Mouse (Mus musculus): ENCODE data around the gene Hsdl1. TPM values are rescaled to one million over a fixed set of nuclear protein-coding genes. Genes with fewer than 3 reads are reported as not detected.

The Hsdl1 gene
- polyA plus RNA-seq (2011; ENCODE audit: insufficient read depth, insufficient read length, low read depth, missing spikeins), result 19.2 and 20.6 TPM in 2 replicates

GRCm38 (mm10) chr8:119574437-119575365, at the start of gene Hsdl1, which contains the start of gene Dnaaf1:
TSS of gene Hsdl1 (minus strand) at chr8:119575183.
TSS of gene Dnaaf1 (plus strand) at chr8:119575235.
- peak within 1 kb of the TSS; percentile 72 for H3K9ac ChIP-seq (ENCODE audit: low read depth, poor library complexity, severe bottlenecking)
- no peaks in the 10 kb centered on the region for H3K27me3 ChIP-seq (ENCODE audit: control insufficient read depth, insufficient read depth, low read length, poor library complexity, severe bottlenecking)
- H3K4me3 ChIP-seq (ENCODE audit: low read depth, low read length), result peak within 1 kb of the TSS; percentile 81
- H3K4me1 ChIP-seq (ENCODE audit: control insufficient read depth, insufficient read depth, low read length), result no peaks in the 10 kb centered on the region
- H3K9me3 ChIP-seq (replicated peaks; ENCODE audit: control insufficient read depth, insufficient read depth, low read length, poor library complexity, severe bottlenecking), result no peaks in the 10 kb centered on the region
- TF ChIP-seq EP300 (IDR thresholded peaks at IDR 0.05; ENCODE audit: insufficient read depth, low read depth, low read length), result 0 out of 2 replicates have a peak, but pooled peaks have one; percentile 63
- no peak for TF ChIP-seq CTCF (IDR thresholded peaks at IDR 0.05; ENCODE audit: low read depth, low read length)
- H3K27ac ChIP-seq (ENCODE audit: insufficient read depth, low read length), result no peak within 1 kb of the TSS
- no peaks in the 10 kb centered on the region for H3K36me3 ChIP-seq (ENCODE audit: control insufficient read depth, insufficient read depth, low read length, poor library complexity, severe bottlenecking)

- no peak overlapping the region for H3K4me3 ChIP-seq (ENCODE audit: low read depth, low read length)
- H3K27ac ChIP-seq (ENCODE audit: insufficient read depth, low read length), result no peak overlapping the region
- H3K9me3 ChIP-seq (replicated peaks; ENCODE audit: control insufficient read depth, insufficient read depth, low read length, poor library complexity, severe bottlenecking), result no peaks in the 10 kb centered on the region
- no peak overlapping the region for H3K9ac ChIP-seq (ENCODE audit: low read depth, poor library complexity, severe bottlenecking)
- no peaks in the 10 kb centered on the region for H3K27me3 ChIP-seq (ENCODE audit: control insufficient read depth, insufficient read depth, low read length, poor library complexity, severe bottlenecking)
- peaks cover 10% of the 10 kb centered on the region for H3K4me1 ChIP-seq (ENCODE audit: control insufficient read depth, insufficient read depth, low read length)
- no peaks in the 10 kb centered on the region for H3K36me3 ChIP-seq (ENCODE audit: control insufficient read depth, insufficient read depth, low read length, poor library complexity, severe bottlenecking)
- TF ChIP-seq POLR2A (IDR thresholded peaks at IDR 0.05; ENCODE audit: insufficient read depth, low read length) (no peak), EP300 (IDR thresholded peaks at IDR 0.05; ENCODE audit: insufficient read depth, low read depth, low read length) (no peak), CTCF (IDR thresholded peaks at IDR 0.05; ENCODE audit: low read depth, low read length) (no peak)
These were observed 48.8 kb upstream of the Hsdl1 start for GRCm38 (mm10) chr8:119623744-119624143.

GRCm38 (mm10) chr8:119623061-119623460, 48.1 kb upstream of the Hsdl1 start:
- TF ChIP-seq EP300 (IDR thresholded peaks at IDR 0.05; ENCODE audit: insufficient read depth, low read depth, low read length) (no peak), POLR2A (IDR thresholded peaks at IDR 0.05; ENCODE audit: insufficient read depth, low read length) (no peak), CTCF (IDR thresholded peaks at IDR 0.05; ENCODE audit: low read depth, low read length) (no peak)
- H3K36me3 ChIP-seq (ENCODE audit: control insufficient read depth, insufficient read depth, low read length, poor library complexity, severe bottlenecking), result no peaks in the 10 kb centered on the region
- no peak overlapping the region for H3K27ac ChIP-seq (ENCODE audit: insufficient read depth, low read length)
- H3K9me3 ChIP-seq (replicated peaks; ENCODE audit: control insufficient read depth, insufficient read depth, low read length, poor library complexity, severe bottlenecking), result no peaks in the 10 kb centered on the region
- no peaks in the 10 kb centered on the region for H3K27me3 ChIP-seq (ENCODE audit: control insufficient read depth, insufficient read depth, low read length, poor library complexity, severe bottlenecking)
- peaks cover 13% of the 10 kb centered on the region for H3K4me1 ChIP-seq (ENCODE audit: control insufficient read depth, insufficient read depth, low read length)
- no peak overlapping the region for H3K9ac ChIP-seq (ENCODE audit: low read depth, poor library complexity, severe bottlenecking)
- H3K4me3 ChIP-seq (ENCODE audit: low read depth, low read length), result no peak overlapping the region

GRCm38 (mm10) chr8:119622555-119622954, 47.6 kb upstream of the Hsdl1 start:
- Histone ChIP-seq H3K27me3 (ENCODE audit: control insufficient read depth, insufficient read depth, low read length, poor library complexity, severe bottlenecking) (no peaks in the 10 kb centered on the region), H3K4me3 (ENCODE audit: low read depth, low read length) (no peak overlapping the region), H3K9me3 (replicated peaks; ENCODE audit: control insufficient read depth, insufficient read depth, low read length, poor library complexity, severe bottlenecking) (no peaks in the 10 kb centered on the region), H3K36me3 (ENCODE audit: control insufficient read depth, insufficient read depth, low read length, poor library complexity, severe bottlenecking) (no peaks in the 10 kb centered on the region), H3K4me1 (ENCODE audit: control insufficient read depth, insufficient read depth, low read length) (peaks cover 9% of the 10 kb centered on the region), H3K27ac (ENCODE audit: insufficient read depth, low read length) (no peak overlapping the region), H3K9ac (ENCODE audit: low read depth, poor library complexity, severe bottlenecking) (no peak overlapping the region)
- TF ChIP-seq EP300 (IDR thresholded peaks at IDR 0.05; ENCODE audit: insufficient read depth, low read depth, low read length) (no peak), POLR2A (IDR thresholded peaks at IDR 0.05; ENCODE audit: insufficient read depth, low read length) (no peak), CTCF (IDR thresholded peaks at IDR 0.05; ENCODE audit: low read depth, low read length) (no peak)

- Histone ChIP-seq H3K9ac (ENCODE audit: low read depth, poor library complexity, severe bottlenecking) (no peak overlapping the region), H3K4me3 (ENCODE audit: low read depth, low read length) (no peak overlapping the region), H3K27ac (ENCODE audit: insufficient read depth, low read length) (peak overlapping the region; percentile 14; the same call in 1 of the 2 replicates), H3K27me3 (ENCODE audit: control insufficient read depth, insufficient read depth, low read length, poor library complexity, severe bottlenecking) (no peaks in the 10 kb centered on the region), H3K4me1 (ENCODE audit: control insufficient read depth, insufficient read depth, low read length) (peaks cover 5% of the 10 kb centered on the region), H3K9me3 (replicated peaks; ENCODE audit: control insufficient read depth, insufficient read depth, low read length, poor library complexity, severe bottlenecking) (no peaks in the 10 kb centered on the region), H3K36me3 (ENCODE audit: control insufficient read depth, insufficient read depth, low read length, poor library complexity, severe bottlenecking) (no peaks in the 10 kb centered on the region)
- peak; percentile 79 for TF ChIP-seq EP300 (IDR thresholded peaks at IDR 0.05; ENCODE audit: insufficient read depth, low read depth, low read length)
- TF ChIP-seq POLR2A (IDR thresholded peaks at IDR 0.05; ENCODE audit: insufficient read depth, low read length), result no peak
These were observed 46.0 kb upstream of the Hsdl1 start for GRCm38 (mm10) chr8:119620848-119621465.

All from ES-Bruce4 (cell line).